Mouse (Mus musculus): ENCODE results near the gene Rex1bd. TPM values are rescaled to one million over a fixed set of nuclear protein-coding genes. Genes with fewer than 3 reads are reported as not detected.
A peak's percentile ranks its signal among the peaks of the same experiment; 100 is the strongest.

Rex1bd gene
- polyA plus RNA-seq, 1 experiment from 2014 or later, result 126 TPM

GRCm38 (mm10) chr8:70495001-70495770 is 11.4 kb downstream of the Rex1bd start:
- Histone ChIP-seq H3K27me3 (ENCODE audit: control insufficient read depth, insufficient read depth, low read length) (peaks cover 54% of the 10 kb centered on the region), H3K36me3 (replicated peaks; ENCODE audit: control insufficient read depth, insufficient read depth, low read depth, low read length) (no peaks in the 10 kb centered on the region), H3K4me2 (ENCODE audit: low read depth, low read length) (peak overlapping the region; percentile 77), H3K9me3 (replicated peaks; ENCODE audit: control insufficient read depth, low read length) (no peaks in the 10 kb centered on the region), H3K4me3 (ENCODE audit: low read depth, low read length) (peak overlapping the region; percentile 57), H3K4me1 (ENCODE audit: control insufficient read depth, insufficient read depth, low read length) (peaks cover 6% of the 10 kb centered on the region), H3K27ac (replicated peaks; ENCODE audit: low read depth, low read length) (no peak overlapping the region), H3K9ac (replicated peaks; ENCODE audit: low read length) (peak overlapping the region; percentile 35)
- ATAC-seq (replicated peaks; ENCODE audit: insufficient number of reproducible peaks, low FRiP score, low TSS enrichment, low read depth) (no peak), DNase-seq (ENCODE audit: low spot score) (no peak)
- 2% methylated on average over 20 of the region's 21 CpGs for WGBS

GRCm38 (mm10) chr8:70494416-70494945 is 12.1 kb downstream of the Rex1bd start:
- peak overlapping the region; percentile 77 for H3K4me2 ChIP-seq (ENCODE audit: low read depth, low read length)
- peaks cover 53% of the 10 kb centered on the region for H3K27me3 ChIP-seq (ENCODE audit: control insufficient read depth, insufficient read depth, low read length)
- ATAC-seq (replicated peaks; ENCODE audit: insufficient number of reproducible peaks, low FRiP score, low TSS enrichment, low read depth), result no peak
- peaks cover 6% of the 10 kb centered on the region for H3K4me1 ChIP-seq (ENCODE audit: control insufficient read depth, insufficient read depth, low read length)
- no peak for DNase-seq (ENCODE audit: low spot score)
- peak overlapping the region; percentile 57 for H3K4me3 ChIP-seq (ENCODE audit: low read depth, low read length)
- no peaks in the 10 kb centered on the region for H3K9me3 ChIP-seq (replicated peaks; ENCODE audit: control insufficient read depth, low read length)
- no peaks in the 10 kb centered on the region for H3K36me3 ChIP-seq (replicated peaks; ENCODE audit: control insufficient read depth, insufficient read depth, low read depth, low read length)
- 2% methylated on average over 26 of the region's 28 CpGs for WGBS
- peak overlapping the region; percentile 69; the same call in 1 of the 2 replicates for H3K9ac ChIP-seq (replicated peaks; ENCODE audit: low read length)
- H3K27ac ChIP-seq (replicated peaks; ENCODE audit: low read depth, low read length), result no peak overlapping the region

- H3K4me3 ChIP-seq (ENCODE audit: low read depth, low read length), result peak overlapping the region; percentile 57
- H3K4me1 ChIP-seq (ENCODE audit: control insufficient read depth, insufficient read depth, low read length), result peaks cover 11% of the 10 kb centered on the region
- peaks cover 53% of the 10 kb centered on the region for H3K27me3 ChIP-seq (ENCODE audit: control insufficient read depth, insufficient read depth, low read length)
- ATAC-seq (replicated peaks; ENCODE audit: insufficient number of reproducible peaks, low FRiP score, low TSS enrichment, low read depth), result no peak
- H3K27ac ChIP-seq (replicated peaks; ENCODE audit: low read depth, low read length), result no peak overlapping the region
- peak; percentile 53 for DNase-seq (ENCODE audit: low spot score)
- WGBS, result under 1% methylated on average over 46 of the region's 47 CpGs
- peak overlapping the region; percentile 69 for H3K9ac ChIP-seq (replicated peaks; ENCODE audit: low read length)
- H3K4me2 ChIP-seq (ENCODE audit: low read depth, low read length), result peak overlapping the region; percentile 77
- no peaks in the 10 kb centered on the region for H3K36me3 ChIP-seq (replicated peaks; ENCODE audit: control insufficient read depth, insufficient read depth, low read depth, low read length)
- no peaks in the 10 kb centered on the region for H3K9me3 ChIP-seq (replicated peaks; ENCODE audit: control insufficient read depth, low read length)
These were observed 12.7 kb downstream of the Rex1bd start for GRCm38 (mm10) chr8:70493692-70494415.

GRCm38 (mm10) chr8:70492664-70493640 is 13.6 kb downstream of the Rex1bd start, which contains the start of gene Crlf1:
Crlf1 (plus strand) TSS chr8:70493158.
- H3K27ac ChIP-seq (replicated peaks; ENCODE audit: low read depth, low read length), result peak within 1 kb of the TSS; percentile 10; the same call in 1 of the 2 replicates
- peak within 1 kb of the TSS; percentile 57 for H3K4me3 ChIP-seq (ENCODE audit: low read depth, low read length)
- no peaks in the 10 kb centered on the region for H3K36me3 ChIP-seq (replicated peaks; ENCODE audit: control insufficient read depth, insufficient read depth, low read depth, low read length)
- DNase-seq (ENCODE audit: low spot score), result peak; percentile 57
- no peaks in the 10 kb centered on the region for H3K9me3 ChIP-seq (replicated peaks; ENCODE audit: control insufficient read depth, low read length)
- H3K9ac ChIP-seq (replicated peaks; ENCODE audit: low read length), result peak within 1 kb of the TSS; percentile 69
- peaks cover 53% of the 10 kb centered on the region for H3K27me3 ChIP-seq (ENCODE audit: control insufficient read depth, insufficient read depth, low read length)
- peak within 1 kb of the TSS; percentile 77 for H3K4me2 ChIP-seq (ENCODE audit: low read depth, low read length)
- H3K4me1 ChIP-seq (ENCODE audit: control insufficient read depth, insufficient read depth, low read length), result peaks cover 17% of the 10 kb centered on the region
- under 1% methylated on average over 58 of the region's 93 CpGs for WGBS
- ATAC-seq (replicated peaks; ENCODE audit: insufficient number of reproducible peaks, low FRiP score, low TSS enrichment, low read depth), result no peak

- H3K4me3 ChIP-seq (ENCODE audit: low read depth, low read length), result no peak overlapping the region
- H3K4me1 ChIP-seq (ENCODE audit: control insufficient read depth, insufficient read depth, low read length), result peaks cover 17% of the 10 kb centered on the region
- WGBS, result 1% methylated on average over 20 of the region's 20 CpGs
- DNase-seq (ENCODE audit: low spot score), result peak; percentile 55
- H3K27ac ChIP-seq (replicated peaks; ENCODE audit: low read depth, low read length), result no peak overlapping the region
- H3K36me3 ChIP-seq (replicated peaks; ENCODE audit: control insufficient read depth, insufficient read depth, low read depth, low read length), result no peaks in the 10 kb centered on the region
- no peak overlapping the region for H3K9ac ChIP-seq (replicated peaks; ENCODE audit: low read length)
- no peak for ATAC-seq (replicated peaks; ENCODE audit: insufficient number of reproducible peaks, low FRiP score, low TSS enrichment, low read depth)
- H3K27me3 ChIP-seq (ENCODE audit: control insufficient read depth, insufficient read depth, low read length), result peaks cover 52% of the 10 kb centered on the region
- H3K4me2 ChIP-seq (ENCODE audit: low read depth, low read length), result peak overlapping the region; percentile 13; the same call in 1 of the 2 replicates
- no peaks in the 10 kb centered on the region for H3K9me3 ChIP-seq (replicated peaks; ENCODE audit: control insufficient read depth, low read length)
These were observed 15.6 kb downstream of the Rex1bd start for GRCm38 (mm10) chr8:70490880-70491495.

GRCm38 (mm10) chr8:70490061-70490879 is 16.3 kb downstream of the Rex1bd start:
- H3K4me2 ChIP-seq (ENCODE audit: low read depth, low read length), result peak overlapping the region; percentile 7; the same call in 1 of the 2 replicates

More at GRCm38 (mm10) chr8:70490061-70490879, 16.3 kb downstream of the Rex1bd start:
- Histone ChIP-seq H3K36me3 (replicated peaks; ENCODE audit: control insufficient read depth, insufficient read depth, low read depth, low read length) (no peaks in the 10 kb centered on the region), H3K9ac (replicated peaks; ENCODE audit: low read length) (no peak overlapping the region), H3K9me3 (replicated peaks; ENCODE audit: control insufficient read depth, low read length) (no peaks in the 10 kb centered on the region), H3K4me1 (ENCODE audit: control insufficient read depth, insufficient read depth, low read length) (peaks cover 15% of the 10 kb centered on the region), H3K4me3 (ENCODE audit: low read depth, low read length) (no peak overlapping the region), H3K27me3 (ENCODE audit: control insufficient read depth, insufficient read depth, low read length) (peaks cover 48% of the 10 kb centered on the region), H3K27ac (replicated peaks; ENCODE audit: low read depth, low read length) (no peak overlapping the region)
- ATAC-seq (replicated peaks; ENCODE audit: insufficient number of reproducible peaks, low FRiP score, low TSS enrichment, low read depth), result no peak
- no peak for DNase-seq (ENCODE audit: low spot score)
- WGBS, result 8% methylated on average over 10 of the region's 10 CpGs

Measured in embryonic facial prominence, embryonic 11.5 days (tissue).